Mouse (Mus musculus) heart, adult 2 months (tissue): ENCODE measurements around the gene Gm11733.
A peak's percentile ranks its signal among the peaks of the same experiment; 100 is the strongest.

Experiments used
- CTCF ChIP-seq: fragments of 200-600 bp; IDR thresholded peaks from 2 replicates; pipeline ENCODE4 v1.8.1; 2022; ENCODE audit warnings: antibody characterized with exemption, mild to moderate bottlenecking, moderate library complexity
- EP300 ChIP-seq: fragments of 200-500 bp; IDR thresholded peaks from 2 replicates; pipeline ENCODE4 v1.6.1; 2011; ENCODE audit warnings: low read depth, low read length, control low read depth; ENCODE audit not compliant: insufficient read depth
- POLR2A ChIP-seq: fragments of 200-500 bp; IDR thresholded peaks from 2 replicates; pipeline ENCODE4 v1.6.1; 2011; ENCODE audit warnings: mild to moderate bottlenecking, low read depth, low read length, control low read depth; ENCODE audit not compliant: insufficient read depth

GRCm38 (mm10) chr11:117497256-117498136 is 13.3 kb downstream of the Gm11733 start:
- no peak for TF ChIP-seq CTCF
- TF ChIP-seq POLR2A, result peak; percentile 51
- 0 out of 2 replicates have a peak, but pooled peaks have one; percentile 10 for TF ChIP-seq EP300
